Mouse (Mus musculus) layer of hippocampus, adult 9-11 months (tissue): ENCODE data around the gene Tmsb10.

ENCODE experiments used
- DNase-seq: peaks from one replicate; pipeline ENCODE4 v3.0.0; 2022

The Tmsb10 gene

DNA sequence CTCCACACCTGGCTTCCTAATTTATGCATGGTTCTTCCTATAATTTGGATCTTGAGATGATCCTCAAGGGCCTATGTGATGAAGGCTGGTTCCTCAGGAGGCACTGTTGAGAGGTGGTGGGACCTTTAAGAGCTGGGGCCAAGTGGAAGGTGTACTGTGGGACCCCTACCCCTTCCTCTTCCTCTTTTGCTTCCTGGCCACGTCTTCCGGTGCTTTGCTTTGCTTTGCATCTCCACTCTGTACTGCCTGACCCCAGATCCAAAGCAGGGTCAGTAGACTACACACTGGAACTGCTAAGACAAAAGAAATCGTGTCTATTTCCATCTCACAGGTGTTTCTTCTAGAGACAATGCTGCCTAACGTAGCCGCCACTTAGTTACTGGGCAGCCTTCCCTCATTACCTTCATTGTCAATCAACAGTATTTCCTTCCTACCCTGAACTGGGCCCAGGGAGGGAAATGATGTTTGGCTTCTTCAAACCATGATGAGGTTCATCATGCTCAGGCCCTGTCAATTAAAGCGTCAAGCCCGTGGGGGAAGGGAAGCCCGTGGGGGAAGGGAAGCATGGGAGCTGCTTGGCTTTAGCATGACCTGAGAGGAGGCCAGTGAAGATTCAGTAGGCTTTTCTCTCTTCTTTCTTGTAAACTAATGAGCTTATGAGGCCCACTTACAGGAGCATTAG, 2.9 kb downstream of the Tmsb10 start:
- DNase-seq, result no peak

DNA sequence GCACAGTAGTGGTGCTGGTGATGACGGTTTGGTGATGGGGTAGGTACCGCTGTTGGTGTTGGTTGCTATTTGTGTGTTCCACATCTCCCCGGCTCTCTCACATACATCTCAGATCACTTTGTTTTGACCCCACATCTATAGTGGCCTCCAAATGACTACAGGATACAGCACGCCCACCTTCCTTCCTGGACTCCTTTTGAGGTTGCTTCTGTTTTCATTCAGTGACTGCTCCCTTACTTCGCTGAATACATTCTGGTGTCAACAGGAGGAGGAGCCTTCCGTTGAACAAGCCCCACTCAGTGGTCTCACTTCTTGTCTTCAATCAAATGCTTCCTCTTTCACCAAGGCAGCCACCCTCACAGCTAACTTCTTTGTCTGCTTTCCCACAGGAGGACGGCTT, 3.8 kb downstream of the Tmsb10 start:
- DNase-seq, result no peak

DNA sequence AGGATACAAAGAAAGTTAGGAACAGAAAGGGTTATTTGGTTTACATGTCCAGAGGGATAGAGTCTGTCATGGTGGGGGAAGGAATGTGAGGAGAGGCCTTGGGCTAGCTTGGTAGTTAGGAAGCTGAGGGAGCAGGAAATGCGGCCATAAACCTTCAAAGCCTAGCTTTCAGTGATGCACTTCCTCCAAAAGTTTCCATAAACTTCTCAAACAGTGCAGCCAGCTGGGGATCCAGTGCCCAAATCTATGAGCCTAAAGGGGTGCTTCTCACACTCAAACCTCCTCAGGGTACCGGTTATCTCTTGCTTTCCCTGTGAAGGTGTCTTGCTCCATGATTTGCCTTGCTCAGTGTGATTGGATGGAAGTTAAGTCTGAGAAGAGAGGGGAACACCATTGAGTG, 5.6 kb downstream of the Tmsb10 start:
- no peak for DNase-seq

GRCm38 (mm10) chr6:72952221-72952620, 6.3 kb downstream of the Tmsb10 start:
- no peak for DNase-seq

- DNase-seq, result peak; percentile 90
Measured at GRCm38 (mm10) chr6:72949161-72949756, 9.3 kb downstream of the Tmsb10 start.

- no peak for DNase-seq
Measured at GRCm38 (mm10) chr6:72948392-72948791, 10.2 kb downstream of the Tmsb10 start.

GRCm38 (mm10) chr6:72947960-72948359, 10.6 kb downstream of the Tmsb10 start:
- DNase-seq, result no peak

DNA sequence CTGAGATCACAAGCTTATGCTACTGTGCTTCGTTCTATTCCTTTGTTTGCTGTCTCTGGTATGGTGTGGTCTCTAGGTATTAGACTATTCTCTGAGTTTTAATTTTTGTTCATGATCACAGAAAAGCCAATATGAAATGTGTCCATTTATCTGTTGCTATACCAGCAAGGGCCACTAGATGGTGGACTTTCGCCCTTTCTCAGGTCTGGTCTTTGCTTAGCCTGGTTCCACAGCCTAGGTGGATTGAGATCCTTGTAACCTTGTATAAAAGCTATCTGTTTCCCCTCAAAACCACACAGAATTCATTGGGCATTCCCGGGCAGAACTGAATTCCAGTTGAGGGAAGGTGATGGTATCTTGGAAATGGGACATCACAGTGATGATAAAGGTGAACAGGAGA, 18.1 kb downstream of the Tmsb10 start:
- DNase-seq, result peak; percentile 44

DNA sequence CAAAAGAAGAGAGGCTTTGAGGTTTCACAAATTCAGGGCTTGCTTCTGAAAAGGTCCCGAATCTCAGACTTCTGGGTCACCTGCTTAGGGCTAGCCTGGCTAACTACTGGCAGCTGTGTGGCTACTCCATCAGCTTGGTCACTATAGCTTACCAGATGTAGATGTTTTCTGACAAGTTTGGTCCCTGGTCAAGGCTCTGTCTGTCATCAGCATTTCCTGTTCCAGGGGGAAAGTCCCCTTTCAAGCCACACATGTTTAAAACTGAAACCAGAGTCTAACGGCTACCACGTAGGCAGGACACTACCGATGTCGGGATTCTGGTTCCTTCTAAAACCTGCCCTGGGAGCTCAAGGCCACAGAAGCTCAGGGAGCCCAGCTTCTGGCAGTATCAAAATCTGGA, 20.7 kb downstream of the Tmsb10 start:
- no peak for DNase-seq

- DNase-seq, result no peak
Measured at GRCm38 (mm10) chr6:72937430-72937829, 21.1 kb downstream of the Tmsb10 start.

DNA sequence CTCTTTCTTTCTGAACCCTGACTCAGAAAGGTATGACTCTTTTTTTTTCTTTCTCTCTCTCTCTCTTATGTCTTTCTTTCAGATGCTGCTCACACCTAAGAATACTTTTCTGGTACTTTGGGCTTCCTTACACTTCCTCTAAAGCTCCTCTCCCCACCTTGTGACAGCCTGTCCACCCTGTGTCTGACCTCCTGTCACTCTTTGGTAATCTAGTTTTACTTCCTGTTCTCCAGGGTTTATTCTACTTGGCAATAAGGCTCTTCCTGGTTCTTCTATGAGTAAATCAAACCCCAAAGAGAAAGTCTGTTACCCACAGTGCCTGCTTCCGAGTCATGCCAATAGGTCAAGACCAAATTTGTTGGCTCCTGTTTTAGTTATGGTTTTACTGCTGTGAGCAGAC, 25.6 kb downstream of the Tmsb10 start:
- DNase-seq, result no peak

DNA sequence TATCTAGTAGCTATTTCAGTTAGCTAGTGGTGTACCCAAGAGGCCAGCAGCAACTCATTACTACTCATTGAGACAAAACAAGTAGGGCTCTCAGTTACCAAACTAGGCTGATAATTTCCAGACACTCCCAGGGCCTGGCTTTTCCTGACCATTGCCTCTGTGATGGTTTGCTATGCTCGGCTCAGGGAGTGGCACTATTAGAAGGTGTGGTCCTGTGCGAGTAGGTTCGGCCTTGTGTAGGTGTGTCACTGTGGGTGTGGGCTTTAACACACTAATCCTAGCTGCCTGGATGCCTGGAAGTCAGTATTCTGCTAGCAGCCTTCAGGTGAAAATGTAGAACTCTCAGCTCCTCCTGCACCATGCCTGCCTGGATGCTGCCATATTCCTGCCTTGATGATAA, 27.0 kb downstream of the Tmsb10 start:
- DNase-seq, result no peak

DNA sequence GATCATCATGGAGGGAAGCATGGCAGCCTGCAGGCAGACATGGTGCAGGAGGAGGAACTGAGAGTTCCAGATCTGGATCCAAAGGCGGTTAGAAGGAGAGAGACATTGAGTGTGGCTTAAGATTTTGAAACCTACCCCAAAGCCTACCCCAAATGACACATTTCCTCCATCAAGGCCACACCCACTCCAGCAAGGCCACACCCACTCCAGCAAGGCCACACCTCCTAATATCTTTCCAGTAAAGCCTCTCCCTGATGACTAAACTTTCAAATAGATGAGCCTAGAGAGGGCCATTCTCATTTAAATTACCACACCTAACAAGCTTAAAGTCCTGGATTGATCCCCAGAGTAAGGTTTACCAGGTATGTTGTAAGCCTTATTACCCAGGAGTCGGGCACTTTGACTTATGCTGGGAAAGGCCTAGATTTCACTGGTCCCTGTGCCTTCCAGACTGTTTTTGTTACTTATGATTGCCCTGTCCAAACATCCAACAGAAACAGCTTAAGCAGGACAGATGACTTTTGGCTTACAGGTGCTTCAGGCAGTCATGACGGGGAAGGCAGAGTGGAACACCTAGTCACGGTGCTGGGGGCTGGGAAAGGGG, 28.7 kb downstream of the Tmsb10 start:
- DNase-seq, result no peak

DNA sequence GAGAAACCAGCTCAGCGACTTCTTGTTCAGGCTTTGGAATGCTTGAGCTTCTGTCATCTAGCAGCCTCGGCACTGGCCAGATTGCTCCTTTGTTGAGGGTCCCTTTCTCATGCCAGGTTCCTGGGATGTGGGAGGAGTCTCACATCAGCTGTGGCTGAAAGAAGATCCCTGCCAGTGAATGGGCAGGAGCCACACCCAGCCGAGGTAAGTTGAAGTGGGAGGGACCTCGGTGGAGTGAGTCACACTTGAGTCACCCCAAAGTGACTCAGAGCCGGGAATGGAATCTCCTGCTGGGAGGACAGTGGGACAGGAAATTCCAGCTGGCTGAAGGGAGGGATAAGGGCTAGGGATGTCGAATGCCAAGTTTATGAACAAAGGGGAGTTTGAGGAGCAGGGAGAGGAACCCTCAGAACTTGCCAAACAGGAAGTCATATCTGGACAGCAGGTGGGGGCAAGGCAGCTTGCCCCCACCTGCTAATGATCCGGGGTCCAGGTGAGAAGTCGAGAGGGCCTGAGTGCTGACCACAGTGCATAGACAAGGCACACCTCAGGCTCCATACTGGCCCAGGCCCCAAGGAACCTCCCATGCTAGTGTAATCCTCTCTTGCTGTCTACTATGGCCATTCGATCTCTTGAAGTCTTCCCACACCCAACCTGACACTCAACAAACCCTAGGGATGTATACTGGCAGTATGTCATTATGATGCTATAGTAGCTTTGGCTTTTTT, 31.6 kb downstream of the Tmsb10 start:
- DNase-seq, result no peak

DNA sequence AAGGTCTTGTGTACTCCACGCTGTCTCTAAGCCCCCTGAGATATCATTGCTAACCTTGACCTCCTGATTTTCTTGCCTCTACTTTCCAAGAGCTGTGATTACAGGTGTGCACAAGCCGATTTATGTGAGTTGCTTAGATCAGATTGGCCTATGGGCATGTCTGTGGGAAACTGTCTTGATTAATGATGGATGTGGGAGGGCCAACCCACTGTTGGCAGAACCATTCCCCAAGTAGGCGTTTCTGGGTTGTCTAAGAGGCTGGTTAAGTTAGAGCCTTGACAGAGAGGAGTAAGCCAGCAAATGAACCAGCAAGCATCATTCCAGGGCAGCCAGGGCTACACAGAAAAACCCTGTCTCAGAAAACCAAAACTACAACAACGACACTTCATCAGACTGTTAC, 32.5 kb downstream of the Tmsb10 start:
- no peak for DNase-seq

DNA sequence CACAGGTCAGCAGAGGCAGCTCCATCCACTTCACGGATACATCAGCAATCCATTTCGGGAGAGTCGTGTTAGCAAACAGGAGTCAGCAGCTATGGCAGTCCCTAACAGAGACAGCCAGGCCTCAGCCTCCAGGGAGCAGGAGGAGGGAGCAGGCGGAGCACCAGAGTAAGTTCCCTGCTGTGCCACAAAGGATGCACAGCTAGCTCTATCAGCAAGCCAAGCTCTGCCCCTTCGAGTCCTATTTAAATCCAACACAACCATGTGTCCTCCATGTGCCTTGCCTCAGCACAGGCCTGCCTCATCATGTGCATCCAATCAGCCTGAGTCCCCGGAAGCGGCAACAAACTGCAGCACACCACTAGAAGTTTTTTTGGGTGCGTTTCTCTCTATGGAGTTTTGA, 35.2 kb downstream of the Tmsb10 start:
- DNase-seq, result no peak

DNA sequence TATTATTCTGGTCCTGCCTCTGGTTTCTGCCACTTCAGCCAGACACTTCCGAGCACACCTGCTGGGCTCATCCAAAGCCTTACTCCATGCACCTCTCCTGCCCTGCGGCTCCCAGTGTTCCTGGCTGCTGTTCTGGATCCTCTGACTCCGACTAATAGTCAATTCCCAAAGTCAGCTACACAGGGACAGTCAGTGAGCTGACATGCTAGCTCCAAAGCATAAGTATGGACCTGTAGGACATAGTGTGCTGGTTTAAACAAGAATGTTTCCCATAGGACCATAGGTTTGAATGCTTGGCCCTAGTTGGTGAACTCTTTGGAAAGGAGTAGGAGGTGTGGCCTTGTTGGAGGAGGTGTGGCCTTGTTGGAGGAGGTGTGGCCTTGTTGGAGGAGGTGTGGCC, 37.5 kb downstream of the Tmsb10 start:
- no peak for DNase-seq

DNA sequence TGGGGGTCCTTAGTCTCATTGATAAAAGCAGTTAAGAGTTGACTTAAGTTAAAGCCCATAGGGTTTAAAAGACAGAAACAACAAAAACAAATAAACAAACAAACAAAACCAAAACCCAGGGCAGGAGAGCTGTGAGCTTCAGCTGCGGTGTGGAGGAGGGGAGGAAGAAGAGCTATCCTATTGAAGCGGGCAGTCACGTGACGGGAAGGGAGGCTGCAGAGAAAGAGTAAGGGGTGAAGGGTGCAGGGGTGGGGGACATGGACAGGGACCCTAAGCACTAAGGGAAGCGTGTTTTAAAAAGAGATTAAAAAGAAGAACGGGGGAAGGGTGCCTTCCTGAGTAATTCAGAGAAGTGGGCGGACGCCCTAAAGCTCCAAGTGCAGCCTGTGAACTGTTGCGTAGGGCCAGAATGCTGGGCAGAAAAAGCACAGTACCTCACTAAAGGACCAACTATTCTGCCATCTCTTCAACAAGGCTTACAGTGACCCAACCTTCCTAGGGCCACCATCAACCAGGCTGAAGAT, 40.0 kb downstream of the Tmsb10 start:
- no peak for DNase-seq

DNA sequence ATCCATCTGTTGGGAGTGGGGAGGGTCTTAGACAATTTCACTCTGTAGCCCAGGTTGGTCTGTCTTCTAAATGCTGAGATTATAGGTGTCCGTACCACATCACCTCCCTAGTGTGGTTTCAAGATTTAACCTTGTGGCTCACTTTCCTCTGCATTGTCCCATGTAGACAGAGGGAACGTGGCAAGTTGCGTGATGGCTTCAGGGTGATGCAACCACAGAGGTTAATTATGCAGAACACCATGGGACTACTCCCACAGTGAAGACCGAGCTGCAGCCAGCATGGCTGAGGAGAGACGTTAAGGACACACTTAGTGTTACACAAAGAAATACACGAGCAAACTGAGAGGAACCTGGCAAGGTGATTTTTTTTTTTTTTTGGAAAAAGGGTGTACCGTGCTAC, 42.2 kb downstream of the Tmsb10 start:
- no peak for DNase-seq

DNA sequence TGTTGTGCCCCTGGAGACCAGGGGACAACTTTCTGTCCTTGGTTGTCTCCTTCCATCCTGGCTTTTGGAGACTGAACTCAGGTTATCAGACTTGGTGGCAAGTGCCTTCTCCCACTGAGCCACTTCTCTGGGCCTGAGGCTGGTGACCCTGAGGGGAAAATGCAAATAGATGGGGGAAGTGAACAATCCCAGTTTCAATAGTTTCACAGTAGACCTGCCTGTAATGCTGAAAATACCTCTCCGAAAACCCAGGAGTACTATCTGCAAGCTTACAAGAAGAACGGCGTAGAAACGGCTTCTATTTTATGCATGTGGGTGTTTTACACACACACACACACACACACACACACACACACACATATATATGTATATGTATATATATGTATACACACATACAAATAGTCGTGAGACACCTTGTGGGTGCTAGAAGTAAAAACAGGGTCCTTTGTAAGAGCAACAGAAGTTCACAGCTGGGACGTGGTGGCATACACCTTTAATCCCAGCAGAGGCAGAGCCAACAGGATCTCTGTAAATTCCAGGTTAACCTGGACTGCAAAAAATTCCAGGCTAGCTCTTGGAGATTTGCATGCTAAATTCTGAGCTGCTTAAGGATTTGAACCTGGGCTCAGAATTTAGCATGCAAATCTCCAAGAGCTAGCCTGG, 44.3 kb downstream of the Tmsb10 start:
- DNase-seq, result no peak

DNA sequence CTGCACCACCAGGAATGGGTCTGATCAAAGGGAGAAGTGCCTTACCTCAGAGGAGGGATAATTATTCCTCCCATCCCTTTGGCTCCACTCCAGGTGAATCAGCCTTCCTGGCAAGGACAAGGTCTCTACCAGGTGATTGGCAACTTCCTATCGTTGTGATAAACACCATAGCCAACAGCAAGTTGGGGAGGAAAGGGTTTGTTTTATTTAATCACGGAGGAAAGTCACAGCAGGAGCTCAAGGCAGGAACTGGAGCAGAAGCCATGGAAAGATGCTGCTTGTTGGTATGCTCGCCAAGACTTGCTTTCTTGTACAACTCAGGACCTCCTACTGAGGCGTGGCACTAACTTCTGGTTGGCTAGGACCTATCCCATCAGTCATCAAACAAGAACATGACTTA, 47.3 kb downstream of the Tmsb10 start:
- DNase-seq, result no peak
